Mouse (Mus musculus) adrenal gland, postnatal 36 days (tissue): ENCODE results near the gene Derl2. TPM values are rescaled to one million over a fixed set of nuclear protein-coding genes. Genes with fewer than 3 reads are reported as not detected.

Experiments
- DNase-seq, 2 experiments: peaks; one replicate each; pipeline ENCODE4 v3.0.0; 2021; ENCODE audit warnings: mixed read lengths in 1 of 2
- long read RNA-seq, 2 experiments: library from polyadenylated mRNA; stranded (forward); transcript quantifications; one replicate each; pipeline ENCODE4 v2.0.0; 2021; ENCODE audit warnings: borderline sequencing depth in 2 of 2
- total RNA-seq, 2 experiments: library from RNA; stranded (reverse); gene quantifications; 2 replicates each; pipeline ENCODE4 v1.2.3; 2021

The Derl2 gene
- total RNA-seq = 10 to 100 TPM; 71.1 to 92.2 TPM
- long read RNA-seq, experiment 1, transcript Derl2-206 (7 exons, 3,666 nt) = major isoform, 123 of 163 reads
- long read RNA-seq, experiment 1, partial matches to known transcripts = 3 of 163 reads
- long read RNA-seq, experiment 1, other reads (novel, unspliced or antisense) = 35 of 163 reads
- long read RNA-seq, experiment 2, transcript Derl2-206 (7 exons, 3,666 nt) = major isoform, 36 of 49 reads
- long read RNA-seq, experiment 2, partial matches to known transcripts = 3 of 49 reads
- long read RNA-seq, experiment 2, other reads (novel, unspliced or antisense) = 9 of 49 reads

- DNase-seq = peak; percentile 98
Measured at GRCm38 (mm10) chr11:71019201-71020068, at the start of gene Derl2, which contains the start of gene Mis12. Gene Derl2 (minus strand): TSS chr11:71019841. Gene Mis12 (plus strand): TSS chr11:71019611.

GRCm38 (mm10) chr11:71052554-71052953 lies 32.9 kb upstream of the Derl2 start:
- DNase-seq = peak; percentile 11 to 16

GRCm38 (mm10) chr11:71039526-71040298 lies 20.1 kb upstream of the Derl2 start:
- peak; percentile 32 to 52 for DNase-seq

GRCm38 (mm10) chr11:71033163-71033761 lies 13.6 kb upstream of the Derl2 start, which contains the start of gene 6330403K07Rik:
Gene 6330403K07Rik (minus strand): TSS chr11:71033513.
- peak in 1 of 2 experiments; percentile 23 for DNase-seq

GRCm38 (mm10) chr11:71032491-71033162 lies 13.0 kb upstream of the Derl2 start:
- no peak for DNase-seq

- DNase-seq = no peak
Measured at GRCm38 (mm10) chr11:71032070-71032469, 12.4 kb upstream of the Derl2 start.

- no peak for DNase-seq
Measured at GRCm38 (mm10) chr11:71029403-71030118, 9.9 kb upstream of the Derl2 start.

- DNase-seq = no peak
Measured at GRCm38 (mm10) chr11:71028280-71028679, 8.6 kb upstream of the Derl2 start.

- no peak for DNase-seq
Measured at GRCm38 (mm10) chr11:71018416-71019200, 1.0 kb downstream of the Derl2 start.

GRCm38 (mm10) chr11:71017051-71017450 lies 2.6 kb downstream of the Derl2 start:
- no peak for DNase-seq

GRCm38 (mm10) chr11:71012743-71013142 lies 6.9 kb downstream of the Derl2 start:
- no peak for DNase-seq

- peak; percentile 49 to 64 for DNase-seq
Measured at GRCm38 (mm10) chr11:71008321-71008720, 11.3 kb downstream of the Derl2 start.

- no peak for DNase-seq
Measured at GRCm38 (mm10) chr11:71007831-71008230, 11.8 kb downstream of the Derl2 start.

GRCm38 (mm10) chr11:71007026-71007425 lies 12.6 kb downstream of the Derl2 start:
- DNase-seq = peak; percentile 42 to 56

- no peak for DNase-seq
Measured at GRCm38 (mm10) chr11:71005046-71005445, 14.6 kb downstream of the Derl2 start.

- peak; percentile 97 for DNase-seq
Measured at GRCm38 (mm10) chr11:71004316-71004773, 15.3 kb downstream of the Derl2 start, which contains the start of gene Dhx33. Gene Dhx33 (minus strand): TSS chr11:71004437.

GRCm38 (mm10) chr11:71003611-71004315 lies 15.9 kb downstream of the Derl2 start:
- peak; percentile 73 to 77 for DNase-seq

GRCm38 (mm10) chr11:71001167-71001566 lies 18.5 kb downstream of the Derl2 start:
- DNase-seq = no peak
